Mouse (Mus musculus): ENCODE data around the gene Hs6st1. TPM values are rescaled to one million over a fixed set of nuclear protein-coding genes. Genes with fewer than 3 reads are reported as not detected.

The Hs6st1 gene
- total RNA-seq, 2 experiments from 2014 or later, result 16.0 to 28.7 TPM

DNA sequence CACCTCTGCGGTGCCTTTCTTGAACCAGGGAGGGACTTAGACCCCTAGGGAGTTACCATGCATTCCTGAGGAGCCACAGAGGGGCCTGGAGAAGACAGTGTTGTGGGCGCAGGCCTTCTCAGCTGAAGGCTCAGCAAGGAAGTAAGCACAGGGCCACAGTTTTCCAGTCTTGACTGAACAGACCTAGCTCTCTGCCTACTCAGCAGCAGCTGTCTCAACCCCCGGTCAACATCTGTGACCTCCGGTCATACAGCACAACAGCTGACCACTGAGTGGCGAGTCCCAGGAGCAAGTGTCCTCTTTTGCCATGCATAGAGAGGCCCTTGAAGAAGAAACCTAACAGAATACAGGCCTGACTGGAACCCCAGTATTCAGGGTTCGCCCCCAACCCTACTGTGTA, 14.0 kb downstream of the Hs6st1 start:
- ATAC-seq (ENCODE audit: poor library complexity, severe bottlenecking), result no peak

DNA sequence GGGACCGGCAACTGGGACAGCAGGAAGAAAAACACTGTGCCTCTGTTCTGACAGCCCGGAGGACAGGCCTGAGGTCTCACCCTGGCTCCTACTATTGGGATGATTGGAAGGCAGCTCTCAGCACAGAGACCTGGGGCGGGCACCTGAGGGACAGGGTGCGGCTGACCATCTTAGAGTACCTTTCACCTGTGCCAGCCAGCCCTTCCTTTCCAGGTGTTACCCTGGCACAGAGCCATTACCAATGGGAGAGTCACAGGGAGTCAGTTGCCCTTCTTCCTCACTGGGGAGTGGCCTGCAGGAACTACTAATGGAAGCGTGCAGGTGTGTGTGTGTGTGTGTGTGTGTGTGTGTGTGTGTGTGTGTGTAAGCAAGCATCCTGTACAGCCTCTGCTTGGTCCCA, 15.4 kb downstream of the Hs6st1 start:
- ATAC-seq (ENCODE audit: poor library complexity, severe bottlenecking), result no peak

DNA sequence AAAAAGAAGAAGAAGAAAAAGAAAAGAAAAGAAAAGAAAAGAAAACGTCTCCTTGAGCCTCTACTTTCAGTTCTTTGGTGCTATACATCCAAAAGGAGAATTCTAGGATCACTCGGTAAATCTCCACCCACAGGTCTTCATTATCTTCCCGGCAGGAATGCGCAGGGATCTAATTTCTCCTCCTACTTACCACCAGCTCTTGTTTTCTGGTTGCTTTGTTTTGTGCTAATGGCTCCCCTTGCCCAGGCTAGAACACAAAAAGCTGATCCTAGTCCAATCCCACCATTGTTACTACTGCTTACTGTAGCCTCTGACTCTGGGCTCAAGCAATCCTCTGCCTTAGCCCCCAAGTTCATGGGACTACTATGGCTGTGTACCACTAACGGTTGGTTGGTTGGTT, 16.9 kb downstream of the Hs6st1 start:
- ATAC-seq (ENCODE audit: poor library complexity, severe bottlenecking), result no peak

DNA sequence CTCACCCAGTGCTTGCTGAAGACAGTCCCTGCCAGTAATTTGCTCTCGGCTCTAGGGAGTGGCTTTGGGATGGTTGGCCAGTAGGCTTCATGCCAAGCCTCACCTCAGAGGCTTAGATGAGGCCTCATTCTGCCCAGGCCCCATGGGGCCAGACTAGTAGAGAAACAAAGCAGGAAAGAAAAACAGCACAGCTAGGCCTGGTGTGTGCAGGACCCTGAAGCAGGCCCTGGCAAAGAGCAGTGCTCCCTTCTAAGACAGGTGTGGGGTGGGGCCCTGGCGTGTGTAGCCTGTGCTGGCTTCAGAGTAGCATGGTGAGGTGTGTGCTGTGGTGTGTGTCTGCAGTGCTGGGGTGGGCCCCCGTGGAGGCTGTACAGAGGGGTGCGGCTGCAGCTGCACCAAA, 20.2 kb downstream of the Hs6st1 start:
- ATAC-seq (ENCODE audit: poor library complexity, severe bottlenecking), result no peak

DNA sequence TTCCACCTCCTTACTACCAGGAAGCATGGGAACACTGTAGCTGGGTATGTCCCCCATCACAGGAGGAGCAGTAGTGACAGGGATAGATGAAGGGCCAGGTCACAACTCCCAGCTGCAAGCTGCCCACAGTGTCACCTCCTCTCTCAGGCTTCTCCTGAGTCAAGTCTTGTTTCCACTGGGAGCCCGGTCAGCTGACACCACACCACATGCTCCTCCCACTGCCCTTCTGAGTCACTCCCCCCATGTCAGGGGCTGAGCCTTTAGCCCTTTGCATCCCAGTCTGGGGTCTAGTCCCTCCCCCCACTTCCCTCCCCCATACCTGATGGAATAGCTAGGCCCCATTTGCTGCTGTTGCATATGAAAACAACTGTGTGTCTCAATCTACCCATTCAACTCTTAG, 21.3 kb downstream of the Hs6st1 start:
- ATAC-seq (ENCODE audit: poor library complexity, severe bottlenecking), result no peak

DNA sequence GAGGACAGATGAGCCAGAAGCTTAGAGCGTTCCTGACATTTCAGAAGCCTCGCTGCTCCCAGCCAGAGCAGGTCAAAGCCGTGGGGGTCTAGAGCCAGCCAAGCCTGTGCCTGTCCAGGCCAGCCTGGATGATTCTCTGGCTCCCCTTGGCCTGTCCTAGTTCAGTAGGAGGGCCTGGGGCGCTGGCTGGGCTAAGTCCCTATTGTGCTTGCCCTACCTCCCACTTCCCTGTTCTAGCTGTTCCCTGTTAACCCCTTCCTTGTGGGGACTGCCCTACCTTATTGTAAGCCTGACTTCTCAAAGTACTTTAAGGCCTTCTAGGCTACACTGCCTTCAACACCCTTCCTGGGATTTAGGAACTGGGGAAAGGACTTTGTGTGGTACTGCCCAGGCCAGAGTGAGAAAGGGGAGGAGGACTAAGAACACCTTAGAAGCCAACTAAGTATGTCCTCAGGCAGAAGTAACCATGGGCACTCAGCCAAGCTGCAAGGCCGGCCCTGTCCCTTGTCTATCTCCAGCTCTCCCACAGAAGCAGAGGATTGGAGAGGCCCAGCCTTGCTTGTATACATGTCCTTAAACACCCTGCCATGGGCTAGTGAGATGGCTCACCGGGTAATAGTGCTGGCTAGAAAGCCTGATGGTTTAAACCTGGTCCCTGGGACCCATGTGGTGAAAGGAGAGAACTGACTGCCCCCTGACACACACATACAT, 22.0 kb downstream of the Hs6st1 start:
- ATAC-seq (ENCODE audit: poor library complexity, severe bottlenecking), result no peak

DNA sequence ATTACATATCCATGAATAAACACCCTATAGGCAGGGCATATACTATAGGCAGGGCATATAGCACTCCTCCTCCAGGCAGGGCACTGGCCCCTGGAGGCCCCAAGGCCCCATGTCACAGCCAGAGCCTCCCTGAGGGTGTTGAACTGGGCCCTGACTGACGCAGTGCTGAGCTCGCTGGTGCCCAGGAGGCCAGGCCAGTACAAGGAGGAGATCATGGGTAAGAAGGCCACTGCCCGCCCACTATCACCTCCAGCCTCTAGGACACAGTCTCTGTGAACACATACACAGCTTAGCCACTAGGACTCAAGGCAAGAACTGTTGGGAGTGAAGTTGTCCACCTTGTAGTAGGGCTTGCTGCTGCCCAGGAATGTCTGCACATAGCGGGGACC, 22.5 kb downstream of the Hs6st1 start:
- no peak for ATAC-seq (ENCODE audit: poor library complexity, severe bottlenecking)

DNA sequence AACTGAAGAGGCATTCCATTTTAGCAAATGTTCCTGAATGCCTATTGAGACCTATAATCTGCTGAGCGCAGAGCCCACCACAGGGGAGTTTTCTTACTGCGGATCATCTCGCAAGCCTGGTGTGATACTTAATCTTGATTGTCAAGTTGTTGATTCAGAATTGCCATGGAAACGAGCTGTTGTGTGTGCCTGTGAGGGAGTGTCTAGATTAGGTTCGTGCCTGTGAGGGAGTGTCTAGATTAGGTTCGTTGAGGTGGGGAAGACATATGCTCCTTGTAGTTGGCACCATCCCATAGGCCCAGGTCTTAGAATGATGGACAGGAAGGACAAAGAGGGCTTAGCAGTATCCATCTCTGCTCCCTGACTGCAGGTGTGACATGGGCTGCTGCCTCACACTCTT, 23.0 kb downstream of the Hs6st1 start:
- 0 out of 2 replicates have a peak, but pooled peaks have one; percentile 31 for ATAC-seq (ENCODE audit: poor library complexity, severe bottlenecking)

DNA sequence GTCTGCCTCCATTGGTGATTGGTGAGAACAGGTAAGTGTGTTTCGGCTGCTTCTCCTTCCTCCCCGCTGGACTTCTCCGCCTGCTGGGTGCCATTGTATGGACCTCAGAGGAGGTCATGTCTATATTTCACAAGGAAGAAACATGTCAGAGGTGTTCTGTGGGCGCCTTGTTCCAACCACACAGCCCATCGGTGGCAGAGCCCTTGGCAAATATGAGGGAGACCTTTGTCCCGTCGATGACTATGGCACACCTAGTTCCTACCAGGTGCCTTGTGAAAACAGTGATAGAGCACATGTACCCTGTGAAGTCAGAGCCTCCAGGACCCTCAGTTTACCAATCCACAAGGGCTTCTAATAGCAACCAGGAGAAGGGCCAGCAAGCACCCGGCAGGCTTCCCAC, 25.5 kb downstream of the Hs6st1 start:
- no peak for ATAC-seq (ENCODE audit: poor library complexity, severe bottlenecking)

DNA sequence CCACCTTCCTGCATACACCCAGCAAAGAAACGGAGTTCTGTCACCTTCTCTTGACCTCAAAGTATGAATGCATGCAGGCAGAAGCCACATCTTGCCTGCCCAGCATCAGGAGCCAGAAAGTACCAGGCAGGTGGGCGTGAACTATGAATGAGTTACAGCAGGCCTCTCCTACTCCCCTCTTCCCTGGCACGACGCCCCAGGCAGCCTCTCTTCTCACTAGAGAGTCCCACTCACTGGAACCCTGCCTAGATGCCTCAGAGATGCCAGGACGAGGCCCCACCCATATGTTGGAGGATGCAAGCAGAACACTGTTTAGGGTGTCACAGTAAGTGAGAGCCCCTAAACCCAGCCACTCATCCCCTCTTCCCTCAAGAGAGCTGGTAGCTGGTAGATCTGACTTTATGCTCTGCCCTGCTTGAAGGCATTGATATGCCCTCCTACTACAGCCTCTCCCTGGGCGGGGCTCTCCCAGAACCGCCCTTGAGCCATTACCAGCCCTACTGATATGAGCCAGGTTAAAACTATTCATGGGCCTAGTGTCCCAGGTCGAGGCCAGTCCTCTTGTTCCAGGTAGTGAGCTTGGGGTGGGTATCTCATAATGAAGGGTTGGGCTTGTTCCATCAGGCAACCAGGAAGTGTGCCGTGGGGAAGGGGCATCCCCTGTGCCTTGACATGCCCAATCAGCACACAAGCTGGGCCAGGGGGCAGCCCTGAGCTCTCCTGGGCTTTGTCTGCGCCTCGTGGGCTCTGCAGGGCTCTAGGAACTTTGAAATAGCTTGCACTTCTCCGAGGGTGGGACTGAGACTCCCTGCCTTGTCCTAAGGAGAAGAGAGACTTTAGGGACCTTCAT, 27.4 kb downstream of the Hs6st1 start:
- ATAC-seq (ENCODE audit: poor library complexity, severe bottlenecking), result peak; percentile 30; the same call in 1 of the 2 replicates

DNA sequence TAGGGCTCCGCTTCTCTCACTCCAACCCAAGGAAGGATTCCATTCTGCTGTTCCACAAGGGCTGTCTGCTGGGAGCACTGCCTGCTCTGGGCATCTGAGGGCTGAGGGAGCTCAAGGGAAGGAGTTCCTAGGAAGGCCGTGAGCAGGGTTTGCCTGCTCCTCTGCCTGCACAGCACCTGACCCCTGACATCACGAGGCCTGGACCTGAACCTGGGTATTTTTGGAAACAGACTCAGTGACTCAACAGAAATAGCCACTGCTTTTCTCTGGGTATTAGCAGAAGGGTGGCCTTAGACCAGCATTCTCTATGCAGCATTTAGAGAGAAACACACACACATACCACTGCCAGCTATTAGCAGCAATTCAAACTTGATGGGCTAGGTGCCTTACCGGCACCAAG, 30.2 kb downstream of the Hs6st1 start:
- ATAC-seq (ENCODE audit: poor library complexity, severe bottlenecking), result no peak

DNA sequence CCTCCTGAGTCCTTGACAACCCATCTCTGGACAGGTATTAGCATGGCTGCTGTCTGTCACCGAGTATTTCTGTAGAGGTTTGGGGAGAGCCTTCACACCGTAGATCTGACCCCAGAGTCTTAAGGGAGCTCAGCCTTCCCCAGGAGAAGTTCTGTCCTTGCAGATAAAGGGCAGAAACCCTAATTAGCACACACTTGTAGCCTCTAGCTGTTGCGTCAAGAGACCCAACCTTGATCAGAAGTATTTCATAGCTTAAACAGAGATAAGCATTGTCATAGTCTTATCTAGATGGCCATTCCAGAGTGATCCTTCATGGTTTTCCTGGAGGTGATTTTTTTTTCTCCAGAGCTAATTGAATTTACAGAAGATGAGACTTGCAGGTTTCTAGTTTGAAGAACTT, 32.2 kb downstream of the Hs6st1 start:
- ATAC-seq (ENCODE audit: poor library complexity, severe bottlenecking), result no peak

DNA sequence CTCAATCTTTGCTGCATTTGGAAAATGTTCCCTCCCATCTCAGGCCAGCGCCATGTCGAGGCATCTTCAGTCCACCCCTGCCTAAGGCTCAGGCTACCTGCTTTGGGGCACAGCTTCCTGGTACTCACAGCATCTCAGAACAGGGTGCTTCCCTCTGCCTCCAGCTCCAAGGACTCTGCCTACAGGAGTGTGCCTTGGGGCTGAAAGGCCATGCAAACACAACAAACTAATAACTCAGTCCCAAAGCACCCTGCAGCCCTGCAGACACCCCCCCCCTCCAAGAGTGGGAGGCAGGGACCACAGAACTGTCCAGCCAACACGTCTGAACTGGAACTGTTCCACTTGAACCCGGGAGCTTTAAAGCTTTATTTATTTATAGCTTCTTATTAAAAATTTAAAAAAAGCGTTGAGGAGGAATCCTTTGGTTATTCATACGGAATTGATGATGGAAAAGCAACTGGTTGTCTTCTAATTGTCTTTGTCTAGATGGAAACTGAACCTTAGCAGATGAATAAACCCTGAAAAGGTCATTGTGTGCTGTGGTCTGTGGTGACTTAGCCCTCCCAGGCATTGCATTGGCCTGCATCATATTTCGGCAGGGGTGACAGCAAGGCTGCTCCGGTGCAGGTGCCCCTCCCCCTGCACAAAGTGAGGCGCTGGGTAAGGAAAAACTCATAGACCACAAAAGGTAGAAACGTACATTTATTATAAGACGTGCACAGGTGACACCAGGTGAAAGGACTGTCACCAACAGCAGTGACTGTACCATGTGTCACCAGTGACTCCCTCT, 37.9 kb downstream of the Hs6st1 start:
- ATAC-seq (ENCODE audit: poor library complexity, severe bottlenecking), result no peak

DNA sequence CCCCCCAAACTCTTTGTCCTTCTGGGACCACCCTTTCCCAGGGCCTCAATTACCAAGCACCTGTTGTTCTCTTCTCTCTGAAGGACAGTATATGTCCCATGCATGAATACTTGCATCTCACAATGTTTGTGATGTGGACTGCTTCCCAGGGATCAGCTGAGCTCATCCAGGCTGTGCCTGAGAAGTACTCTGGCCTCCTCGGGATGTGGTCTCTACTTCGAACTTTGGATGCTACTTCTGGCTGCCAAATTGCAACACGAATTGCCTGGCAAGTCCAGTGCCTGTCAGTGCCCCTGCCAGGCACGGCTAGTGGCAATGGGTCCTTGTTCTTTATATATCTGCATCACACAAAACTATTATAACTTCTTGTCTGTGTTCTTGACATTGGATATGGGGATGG, 41.8 kb downstream of the Hs6st1 start:
- ATAC-seq (ENCODE audit: poor library complexity, severe bottlenecking), result no peak

DNA sequence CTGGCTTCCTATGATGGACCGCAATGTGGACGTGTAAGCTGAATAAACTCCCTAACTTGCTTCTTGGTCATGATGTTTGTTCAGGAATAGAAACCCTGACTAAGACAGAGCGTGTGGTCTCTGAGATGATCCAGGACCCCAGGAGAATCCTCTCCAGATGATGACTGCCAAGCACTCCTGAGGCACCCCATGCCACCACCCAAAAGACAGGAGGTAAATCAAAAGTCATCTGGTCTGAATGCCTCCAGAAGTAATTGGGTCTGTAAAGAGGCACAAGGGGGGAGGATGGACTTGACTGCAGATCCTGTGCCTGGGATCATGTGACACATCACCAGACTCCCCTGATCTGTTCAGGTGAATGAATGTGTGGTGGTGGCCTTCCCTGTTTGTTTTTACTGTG, 44.5 kb downstream of the Hs6st1 start:
- ATAC-seq (ENCODE audit: poor library complexity, severe bottlenecking), result no peak

DNA sequence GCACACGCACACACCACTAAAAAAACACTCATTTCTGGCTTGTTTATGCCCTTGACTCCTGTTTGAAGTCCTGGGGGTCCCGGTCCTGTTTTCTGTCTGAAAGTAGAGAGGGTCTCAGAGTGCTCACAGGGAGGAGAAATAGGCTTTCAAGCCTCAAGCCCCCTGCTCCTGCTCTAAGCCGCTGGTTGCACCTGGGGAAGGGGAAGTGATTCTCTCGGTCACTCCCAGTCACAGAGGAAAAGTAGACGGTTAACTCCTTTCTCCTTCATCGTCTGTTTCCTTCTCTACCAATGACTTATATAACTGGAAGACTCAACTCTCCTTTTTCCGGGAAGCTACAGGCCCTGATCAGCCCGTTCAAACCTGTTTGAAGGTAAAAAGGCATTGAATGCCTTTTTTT, 45.5 kb downstream of the Hs6st1 start:
- no peak for ATAC-seq (ENCODE audit: poor library complexity, severe bottlenecking)

DNA sequence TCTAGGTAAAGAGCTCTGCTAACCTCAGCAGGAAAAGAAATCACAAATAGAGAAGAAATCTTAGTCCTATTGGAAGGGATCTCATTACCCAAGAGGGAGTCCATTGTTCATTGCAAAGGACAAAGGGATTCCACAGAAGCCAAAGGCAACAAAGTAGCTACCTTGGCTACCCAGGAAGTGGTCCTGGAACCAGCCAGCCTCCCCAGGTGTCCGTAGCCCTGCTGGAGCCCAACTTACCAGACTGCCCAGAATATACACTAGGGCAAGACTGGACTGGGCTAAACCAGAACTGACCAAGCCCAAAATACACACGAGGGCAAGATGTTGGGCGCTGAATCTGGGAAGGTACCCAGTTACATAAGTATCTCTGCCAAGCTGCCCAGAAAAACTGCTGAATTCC, 46.6 kb downstream of the Hs6st1 start:
- ATAC-seq (ENCODE audit: poor library complexity, severe bottlenecking), result no peak

DNA sequence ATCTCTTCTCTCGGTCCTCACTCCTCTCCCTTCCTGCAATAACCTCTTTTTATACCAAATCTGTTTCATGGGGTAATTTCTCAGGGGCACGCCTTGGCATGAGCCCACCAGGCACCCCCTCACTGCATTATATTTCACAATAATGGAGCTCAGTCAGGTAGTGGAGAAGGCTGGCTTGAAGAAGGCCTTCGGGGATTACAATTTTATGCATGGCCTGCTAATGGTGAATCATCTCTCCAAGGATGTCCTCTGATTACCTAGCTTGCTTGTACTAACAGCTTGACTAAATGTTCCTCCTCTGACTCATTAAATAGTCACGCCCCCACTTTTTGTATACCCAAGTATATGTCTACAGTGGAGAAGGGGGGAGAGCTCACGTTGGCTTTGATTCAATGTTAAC, 48.3 kb downstream of the Hs6st1 start:
- no peak for ATAC-seq (ENCODE audit: poor library complexity, severe bottlenecking)

DNA sequence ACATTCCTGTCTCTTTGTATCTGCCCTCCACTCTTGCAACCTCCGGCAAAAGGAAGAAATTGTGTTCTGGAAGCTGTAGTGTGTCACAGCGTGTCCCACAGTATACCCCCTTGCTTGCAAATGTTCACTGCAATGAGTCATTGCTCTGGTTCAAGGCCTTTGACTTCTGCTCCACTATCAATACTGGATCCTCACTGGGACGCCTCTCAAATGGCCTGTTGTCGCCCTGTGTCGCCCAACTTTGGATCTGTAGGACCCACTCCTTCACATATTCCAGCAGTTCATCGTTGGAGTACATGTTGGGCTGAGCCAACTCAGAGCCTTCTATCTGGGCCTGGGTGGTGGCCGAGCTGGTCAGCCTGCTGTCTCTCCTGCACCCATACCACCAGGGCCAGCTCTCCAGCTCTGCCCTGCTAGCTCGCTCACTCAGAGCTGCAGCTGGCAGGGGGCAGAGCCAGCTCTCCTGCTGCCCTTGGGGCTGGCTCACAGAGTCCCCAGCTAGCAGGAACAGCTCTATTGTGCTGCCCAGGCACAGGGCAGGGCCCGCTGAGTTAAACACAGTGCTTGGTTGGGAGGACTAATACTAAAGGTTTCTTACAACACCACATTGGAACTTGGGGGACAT, 50.0 kb downstream of the Hs6st1 start:
- ATAC-seq (ENCODE audit: poor library complexity, severe bottlenecking), result no peak

DNA sequence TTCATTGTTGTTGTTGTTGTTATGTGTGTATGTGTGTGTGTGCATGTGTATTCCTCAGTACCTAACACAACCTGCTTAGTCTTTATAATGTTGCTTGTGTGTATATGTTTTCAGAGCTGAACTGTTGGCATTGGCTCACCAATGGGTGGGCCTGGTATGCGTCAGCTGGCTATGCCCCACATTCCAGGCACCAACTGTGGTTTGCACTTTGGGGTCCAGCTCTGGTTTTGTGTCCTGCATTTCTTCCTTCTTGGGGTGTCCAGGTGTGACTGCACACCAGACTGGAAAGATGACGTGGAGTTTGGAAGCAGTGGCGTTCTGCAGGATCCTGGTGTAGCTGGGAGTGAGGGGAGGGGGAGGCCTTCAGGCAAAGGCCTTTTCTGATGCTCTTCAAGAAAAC, 50.8 kb downstream of the Hs6st1 start:
- ATAC-seq (ENCODE audit: poor library complexity, severe bottlenecking), result no peak

DNA sequence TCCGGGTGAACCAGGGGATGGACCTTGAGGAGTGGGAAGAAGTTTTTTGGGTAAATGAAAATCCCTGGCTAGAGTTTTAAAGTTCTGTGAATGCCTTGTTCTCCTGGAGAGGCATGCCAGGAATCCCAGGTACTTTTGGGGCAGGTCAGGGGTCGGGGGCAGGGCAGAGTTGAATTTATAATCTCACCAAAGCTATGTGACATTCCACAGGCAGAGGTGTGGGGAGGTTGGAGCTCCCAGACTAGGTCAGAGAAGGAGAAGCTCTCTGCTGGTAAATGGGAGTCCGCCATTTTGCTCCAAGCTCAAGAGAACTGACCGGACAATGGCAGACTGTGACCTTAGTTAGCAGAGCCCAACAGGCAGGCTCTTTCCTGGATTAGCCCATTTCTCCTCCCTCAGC, 51.2 kb downstream of the Hs6st1 start:
- no peak for ATAC-seq (ENCODE audit: poor library complexity, severe bottlenecking)

Data from megakaryocyte, adult 5-6 weeks (primary cell).